9 mouse cellular contexts compared by ENCODE assay signal in the genomic region with DNA sequence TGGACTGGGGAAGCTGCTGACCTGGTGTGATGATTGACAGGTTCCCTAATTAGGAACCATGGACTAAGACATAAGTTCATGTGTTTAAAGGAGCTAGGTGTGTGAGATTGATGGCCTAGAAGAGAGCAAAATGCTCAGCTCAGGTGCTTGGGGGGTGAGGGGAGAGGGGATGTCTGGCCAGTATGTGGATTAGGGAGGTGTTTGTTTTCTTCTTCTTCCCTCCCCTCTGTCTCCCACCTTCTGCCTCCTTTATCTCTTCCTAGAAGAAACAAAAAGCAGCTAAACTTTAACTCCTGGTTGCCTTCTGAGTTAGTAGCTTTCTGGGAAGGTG.
DNase-seq lines count a peak whose midpoint lies in the region; ATAC-seq and TF ChIP-seq lines count a peak whose summit lies in the region.
"Had no signal": no experiment of that assay in that cellular context is flagged by ENCODE, and none has a peak within 500 bp of the region (broad histone marks: within the 10 kb centered on the region; RNA-seq: fewer than 3 reads in every experiment).

No protein-coding gene starts in this region.

- no peak for TF ChIP-seq CTCF in gastrocnemius, adult 2 months (IDR thresholded peaks at IDR 0.05)
- TF ChIP-seq CTCF in E14TG2a.4 (conservative IDR thresholded peaks at IDR 0.05; ENCODE audit: low read length), result no peak

- no peak for DNase-seq in gastrocnemius, adult 2 months
- DNase-seq in gastrocnemius, postnatal 14 days, result no peak
- no peak for DNase-seq in hindbrain, embryonic 11.5 days (ENCODE audit: low spot score)
- DNase-seq in midbrain, embryonic 11.5 days (ENCODE audit: low spot score, missing footprints), result no peak
- DNase-seq in c-Kit-positive CD71-positive TER-119-positive erythroid progenitor cells, embryonic 14.5 days (ENCODE audit: low spot score), result no peak
- no peak for DNase-seq in T-cell, adult 2 months (ENCODE audit: low spot score)
- no peak for DNase-seq in left cerebral cortex, adult 8-10 months (ENCODE audit: low spot score in 2 of 2)

- H3K9me3 ChIP-seq in E14TG2a.4 (ENCODE audit: low read length), result peaks cover 6% of the 10 kb centered on the region; the same call in 1 of the 2 replicates
- no peaks in the 10 kb centered on the region for H3K9me3 ChIP-seq in hindbrain, embryonic 11.5 days (ENCODE audit: control insufficient read depth, low read length)
- H3K9me3 ChIP-seq in midbrain, embryonic 11.5 days (ENCODE audit: control insufficient read depth, low read length), result no peaks in the 10 kb centered on the region

- no peaks in the 10 kb centered on the region for H3K36me3 ChIP-seq in E14TG2a.4 (ENCODE audit: insufficient read depth, low read length)
- H3K36me3 ChIP-seq in hindbrain, embryonic 11.5 days (ENCODE audit: control insufficient read depth, insufficient read depth, low read length), result no peaks in the 10 kb centered on the region
- no peaks in the 10 kb centered on the region for H3K36me3 ChIP-seq in midbrain, embryonic 11.5 days (ENCODE audit: control insufficient read depth, insufficient read depth, low read length)

- ATAC-seq in hindbrain, embryonic 11.5 days (ENCODE audit: low FRiP score), result no peak; the same call in 1 of the 2 replicates
- ATAC-seq in midbrain, embryonic 11.5 days (ENCODE audit: low FRiP score), result no peak

- H3K4me3 ChIP-seq in gastrocnemius, adult 2 months, result peak overlapping the region; percentile 27
- H3K4me3 ChIP-seq in E14TG2a.4 (replicated peaks; ENCODE audit: low read length), result peak overlapping the region; percentile 67
- no peak overlapping the region for H3K4me3 ChIP-seq in hindbrain, embryonic 11.5 days (ENCODE audit: low read depth, low read length)
- no peak overlapping the region for H3K4me3 ChIP-seq in midbrain, embryonic 11.5 days (ENCODE audit: low read depth, low read length)
- H3K4me3 ChIP-seq: erythroblast, embryonic 14.5 days had no signal

- H3K27ac ChIP-seq in gastrocnemius, adult 2 months, result peak overlapping the region; percentile 9
- 0 out of 2 replicates have a peak overlapping the region, but pooled peaks have one; percentile 67 for H3K27ac ChIP-seq in hindbrain, embryonic 11.5 days (ENCODE audit: low read depth, low read length)
- peak overlapping the region; percentile 71; the same call in 1 of the 2 replicates for H3K27ac ChIP-seq in midbrain, embryonic 11.5 days (ENCODE audit: low read depth, low read length)

- intact Hi-C loops in gastrocnemius, adult 2 months (cut with DNase I), result no loop called here
- intact Hi-C loops in gastrocnemius, postnatal 14 days (cut with DNase I; ENCODE audit: low total_unique reads), result no loop called here

- no peaks in the 10 kb centered on the region for H3K27me3 ChIP-seq in E14TG2a.4 (ENCODE audit: insufficient read depth, low read length)
- H3K27me3 ChIP-seq in hindbrain, embryonic 11.5 days (ENCODE audit: control insufficient read depth, insufficient read depth, low read length), result no peaks in the 10 kb centered on the region
- no peaks in the 10 kb centered on the region for H3K27me3 ChIP-seq in midbrain, embryonic 11.5 days (ENCODE audit: control insufficient read depth, insufficient read depth, low read length)

- peaks cover 90% of the 10 kb centered on the region for H3K4me1 ChIP-seq in E14TG2a.4 (replicated peaks; ENCODE audit: low read depth, low read length)
- peaks cover 17% of the 10 kb centered on the region for H3K4me1 ChIP-seq in hindbrain, embryonic 11.5 days (replicated peaks; ENCODE audit: control insufficient read depth, insufficient read depth, low read length)
- H3K4me1 ChIP-seq in midbrain, embryonic 11.5 days (ENCODE audit: control insufficient read depth, insufficient read depth, low read length), result peaks cover 24% of the 10 kb centered on the region

- no peak overlapping the region for H3K9ac ChIP-seq in hindbrain, embryonic 11.5 days (ENCODE audit: low read depth, low read length)
- peak overlapping the region; percentile 51; the same call in 1 of the 2 replicates for H3K9ac ChIP-seq in midbrain, embryonic 11.5 days (ENCODE audit: low read length)

- H3K4me2 ChIP-seq in hindbrain, embryonic 11.5 days (replicated peaks; ENCODE audit: low read depth, low read length), result peak overlapping the region; percentile 28
- H3K4me2 ChIP-seq in midbrain, embryonic 11.5 days, result peak overlapping the region; percentile 38

Comparison
In these comparisons a context has a peak if more than half of its experiments do, and no peak if none do; other contexts are left out.
1. H3K27ac ChIP-seq: peak in every context shown above with its lines; median percentile 71 in midbrain, embryonic 11.5 days; 67 in hindbrain, embryonic 11.5 days; 9 in gastrocnemius, adult 2 months.
2. H3K4me3 ChIP-seq: peak in gastrocnemius, adult 2 months (single experiment) and E14TG2a.4 (single experiment); none in hindbrain, embryonic 11.5 days (single experiment) and midbrain, embryonic 11.5 days (single experiment).